Mouse (Mus musculus) right cerebral cortex, postnatal 4 days (tissue): Measurements from ENCODE around the gene Prss3.
"Not testable (repeated sequence)": the region's sequence is repeated elsewhere in the genome, so short reads cannot be mapped to it uniquely, and the experiment has no call there.

ENCODE experiments used
- DNase-seq: peaks from one replicate; pipeline ENCODE4 v3.0.0-alpha.2; 2022

Prss3 gene

GRCm38 (mm10) chr6:41377578-41377977, at the start of gene Prss3:
TSS of gene Prss3 (minus strand) at chr6:41377678.
- not testable (repeated sequence) for DNase-seq

GRCm38 (mm10) chr6:41392056-41392455, 14.6 kb upstream of the Prss3 start, which contains the start of gene Gm5771:
TSS of gene Gm5771 (plus strand) at chr6:41392356.
- not testable (repeated sequence) for DNase-seq

DNA sequence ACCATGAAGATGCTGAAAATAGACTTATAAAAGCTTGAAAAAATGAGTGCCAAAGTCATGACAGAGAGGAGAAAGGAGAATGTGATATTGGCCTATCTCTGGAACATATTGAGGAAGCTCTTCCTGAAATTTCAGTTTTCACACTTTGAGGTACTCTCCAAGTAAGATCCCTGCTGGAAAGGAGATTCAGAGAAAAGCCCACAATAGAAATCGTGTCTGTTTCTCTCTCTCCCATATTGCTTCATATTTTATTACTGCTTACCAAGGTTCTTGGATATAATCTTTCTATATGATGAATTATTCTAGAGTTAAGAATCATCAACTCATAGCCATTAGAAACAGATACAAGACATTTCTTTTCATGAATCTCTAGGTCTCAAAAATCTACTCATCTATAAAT, 14.2 kb upstream of the Prss3 start:
- DNase-seq, result not testable (repeated sequence)

DNA sequence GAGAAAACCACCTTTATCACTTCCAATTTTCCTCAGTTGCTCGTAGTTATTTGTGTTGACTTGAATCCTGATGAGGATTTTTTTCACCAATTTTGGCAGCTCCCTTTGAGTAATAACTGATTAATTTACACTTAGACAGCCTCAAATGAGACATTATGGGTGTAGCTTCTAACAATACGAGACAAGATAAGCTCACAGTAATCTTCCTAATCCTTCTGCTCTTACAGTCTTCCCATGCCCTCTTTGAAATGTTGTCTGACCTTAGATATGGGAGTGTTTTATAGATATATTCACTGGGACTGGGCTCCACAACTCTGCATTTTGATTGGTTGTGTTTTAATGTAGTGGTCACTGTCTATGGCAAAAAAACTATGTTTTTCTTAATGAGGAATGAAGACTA, 9.3 kb upstream of the Prss3 start:
- DNase-seq, result no peak

DNA sequence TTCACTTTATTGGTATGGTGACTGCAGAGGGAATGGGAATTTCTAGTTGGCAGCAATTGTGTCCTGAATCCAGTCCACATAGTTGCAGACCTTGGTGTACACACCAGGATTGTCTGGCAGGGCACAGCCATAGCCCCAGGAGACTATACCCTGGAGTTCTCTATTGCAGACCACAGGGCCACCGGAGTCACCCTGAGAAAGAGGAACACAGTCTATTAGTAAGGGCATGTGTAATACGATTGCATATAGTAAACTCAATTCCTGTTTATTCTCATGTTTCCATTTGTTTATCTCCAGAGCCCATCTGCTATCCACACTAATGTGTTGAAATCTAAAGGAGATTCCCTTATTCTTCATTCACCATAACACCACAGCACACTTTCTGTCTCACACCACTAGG, 3.7 kb downstream of the Prss3 start:
- DNase-seq, result not testable (repeated sequence)

DNA sequence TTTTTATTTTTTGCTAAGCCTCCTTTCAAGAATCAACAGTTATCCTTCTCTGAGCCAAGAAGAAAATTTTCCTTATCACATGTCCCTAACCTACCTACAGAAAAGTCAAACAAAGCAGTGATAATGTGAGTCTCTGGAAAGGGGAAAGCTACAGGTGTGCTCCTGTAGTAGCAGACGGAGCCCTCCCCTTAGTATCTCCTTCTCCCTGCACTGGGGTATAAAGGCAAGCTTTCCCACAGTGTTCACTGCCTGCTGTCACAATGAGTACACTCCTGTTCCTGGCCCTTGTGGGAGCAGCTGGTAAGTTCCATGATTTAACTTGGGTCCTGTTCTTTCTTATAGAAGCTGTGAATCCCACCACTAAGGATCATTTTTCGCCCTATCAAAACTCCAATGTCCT, 23.5 kb downstream of the Prss3 start, which contains the start of gene Try10:
TSS of gene Try10 (plus strand) at position 174 of the 400 bp plus-strand sequence.
- no peak for DNase-seq
